Mouse (Mus musculus) C2C12 (cell line): ENCODE measurements around the gene Nup133. TPM values are rescaled to one million over a fixed set of nuclear protein-coding genes. Genes with fewer than 3 reads are reported as not detected.

Experiments used
- H3K27me3 ChIP-seq: one replicate; pipeline ENCODE4 v1.6.1; 2011; ENCODE audit not compliant: control insufficient read depth, insufficient read depth, insufficient read length
- H3K36me3 ChIP-seq: one replicate; pipeline ENCODE4 v1.6.1; 2011; ENCODE audit not compliant: control insufficient read depth, insufficient read depth
- H3K4me3 ChIP-seq: one replicate; pipeline ENCODE4 v1.5.1; 2011; ENCODE audit warnings: mild to moderate bottlenecking, control low read depth; ENCODE audit not compliant: poor library complexity, insufficient read depth, severe bottlenecking
- H3K79me2 ChIP-seq: one replicate; pipeline ENCODE4 v1.6.1; 2011; ENCODE audit not compliant: control insufficient read depth, insufficient read depth
- H3K79me3 ChIP-seq: one replicate; pipeline ENCODE4 v1.6.1; 2011; ENCODE audit warnings: low read depth, control low read depth
- H3ac ChIP-seq: one replicate; pipeline ENCODE3; 2011; ENCODE audit warnings: low read depth; ENCODE audit not compliant: control insufficient read depth, insufficient read length
- CEBPB ChIP-seq: IDR thresholded peaks from one replicate; pipeline ENCODE4 v1.6.1; 2011; ENCODE audit warnings: low read depth, mild to moderate bottlenecking, control low read depth, moderate library complexity
- CTCF ChIP-seq: IDR thresholded peaks from one replicate; pipeline ENCODE4 v1.5.1; 2011; ENCODE audit not compliant: control insufficient read depth, insufficient read depth, insufficient read length
- FOSL1 ChIP-seq: IDR thresholded peaks from one replicate; pipeline ENCODE4 v1.8.0; 2011; ENCODE audit warnings: mild to moderate bottlenecking, low read length; ENCODE audit not compliant: poor library complexity, insufficient read depth, severe bottlenecking
- MAX ChIP-seq: IDR thresholded peaks from one replicate; pipeline ENCODE4 v1.6.1; 2011; ENCODE audit warnings: mild to moderate bottlenecking, control low read depth
- MYOD1 ChIP-seq: IDR thresholded peaks from one replicate; pipeline ENCODE4 v1.6.1; 2011; ENCODE audit warnings: low read depth; ENCODE audit not compliant: control insufficient read depth, insufficient read length
- MYOG ChIP-seq: IDR thresholded peaks from one replicate; pipeline ENCODE4 v1.6.1; 2011; ENCODE audit not compliant: control insufficient read depth, insufficient read length; ENCODE audit errors: extremely low read depth
- USF1 ChIP-seq: IDR thresholded peaks from one replicate; pipeline ENCODE4 v1.6.1; 2011; ENCODE audit warnings: low read depth, mild to moderate bottlenecking, control low read depth, moderate library complexity
- polyA plus RNA-seq: library from polyadenylated mRNA; unstranded; fragments of >200 nt; fragmentation: generic; extraction: Trizol; gene quantifications from one replicate; pipeline ENCODE4 v1.2.1, GENCODE M21; 2012; ENCODE audit warnings: missing spikeins

Nup133 gene
- polyA plus RNA-seq, 1 experiment = 19.7 TPM

DNA sequence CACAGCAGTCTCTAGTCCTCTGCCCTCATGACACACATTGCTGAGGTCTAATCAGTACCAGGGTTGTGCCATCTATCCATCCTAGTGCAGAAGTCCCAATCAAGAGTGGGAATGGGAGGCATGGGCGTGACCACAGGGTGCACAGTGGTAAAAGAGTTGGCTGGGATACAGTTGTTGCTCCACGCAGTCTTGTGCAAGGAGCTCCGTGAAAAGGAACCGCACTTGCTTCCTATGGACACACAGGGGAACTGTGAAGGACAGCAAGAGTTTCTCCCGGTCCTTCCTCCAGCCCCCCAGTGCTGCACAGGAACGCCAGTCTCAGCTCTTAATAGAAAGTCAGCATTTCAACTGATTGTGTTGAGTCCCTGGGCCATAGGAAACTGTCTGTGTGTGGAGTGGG lies 10.4 kb upstream of the Nup133 start:
- Histone ChIP-seq H3K36me3 (no peaks in the 10 kb centered on the region), H3ac (peak overlapping the region; percentile 13), H3K79me2 (no peaks in the 10 kb centered on the region), H3K27me3 (no peaks in the 10 kb centered on the region), H3K79me3 (no peaks in the 10 kb centered on the region), H3K4me3 (no peak overlapping the region)
- TF ChIP-seq USF1 (no peak), MAX (no peak), MYOD1 (no peak), CEBPB (no peak), CTCF (no peak), FOSL1 (no peak), MYOG (no peak)

DNA sequence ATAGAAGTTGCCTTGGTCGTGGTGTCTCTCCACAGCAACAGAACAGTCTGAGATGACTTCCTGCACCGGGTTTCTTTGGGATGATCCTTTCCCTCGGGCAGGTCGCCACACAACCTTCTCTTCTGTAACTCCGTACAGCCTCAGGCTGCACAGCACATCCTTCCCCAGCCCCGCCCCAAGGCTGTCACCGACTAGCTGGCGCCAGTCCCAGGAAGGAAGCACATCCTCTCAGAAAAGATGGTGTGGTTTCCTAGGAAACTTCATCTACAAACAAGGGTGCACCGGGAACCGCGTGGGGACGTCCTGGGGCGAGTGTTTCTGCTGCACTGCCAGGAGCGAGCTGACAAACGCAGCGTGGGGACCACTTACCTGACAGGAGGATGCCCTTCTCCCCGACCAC lies 9.1 kb upstream of the Nup133 start:
- Histone ChIP-seq H3K36me3 (no peaks in the 10 kb centered on the region), H3K79me2 (no peaks in the 10 kb centered on the region)
- TF ChIP-seq USF1 (no peak), MYOD1 (no peak), CEBPB (no peak), CTCF (no peak)

DNA sequence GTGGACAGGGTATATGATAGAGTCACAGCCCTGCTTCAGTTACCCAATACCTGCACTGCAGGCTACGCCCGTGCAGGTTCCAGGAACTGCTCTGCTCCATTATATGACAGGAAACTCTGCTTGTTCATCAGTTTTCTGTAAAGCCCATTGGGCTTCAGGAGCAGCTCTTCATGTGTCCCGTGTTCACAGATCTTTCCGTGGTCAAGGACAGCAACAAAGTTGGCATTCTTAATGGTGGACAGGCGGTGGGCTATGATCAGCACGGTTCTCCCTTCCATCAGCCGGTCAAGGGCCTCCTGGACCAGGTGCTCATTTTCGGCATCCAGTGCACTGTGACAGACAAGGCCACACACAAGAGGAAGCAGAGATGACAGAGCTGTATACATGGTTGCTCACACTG lies 5.2 kb upstream of the Nup133 start:
- Histone ChIP-seq H3K4me3 (no peak overlapping the region), H3K36me3 (no peaks in the 10 kb centered on the region), H3K27me3 (no peaks in the 10 kb centered on the region), H3K79me3 (no peaks in the 10 kb centered on the region), H3ac (no peak overlapping the region), H3K79me2 (no peaks in the 10 kb centered on the region)
- no peak for TF ChIP-seq FOSL1
- TF ChIP-seq MYOG = no peak
- no peak for TF ChIP-seq MYOD1
- no peak for TF ChIP-seq MAX
- no peak for TF ChIP-seq CTCF
- no peak for TF ChIP-seq USF1
- no peak for TF ChIP-seq CEBPB

More for the DNA sequence above, 9.1 kb upstream of the Nup133 start:
- no peaks in the 10 kb centered on the region for H3K27me3 ChIP-seq
- H3K79me3 ChIP-seq = no peaks in the 10 kb centered on the region
- H3K4me3 ChIP-seq = no peak overlapping the region
- H3ac ChIP-seq = no peak overlapping the region

DNA sequence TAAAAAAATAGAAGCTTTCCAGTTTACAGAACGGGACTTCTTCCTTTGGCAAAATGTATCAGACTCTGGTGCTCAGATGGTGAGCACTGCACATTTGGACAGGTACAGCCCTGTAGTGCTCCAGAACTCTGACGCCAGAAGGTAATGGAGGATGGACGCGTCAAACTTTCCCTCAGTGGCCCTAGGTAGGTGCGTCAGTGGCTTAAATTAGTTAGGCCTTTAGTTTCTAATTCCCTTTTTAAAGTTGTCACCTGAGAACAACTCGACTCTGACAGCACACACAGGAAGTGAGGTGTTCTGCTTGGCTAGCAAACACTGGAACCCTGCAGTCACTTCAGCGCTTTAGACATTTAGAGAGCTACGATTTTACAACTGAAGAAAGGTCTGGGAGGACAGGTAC lies 4.6 kb upstream of the Nup133 start:
- no peaks in the 10 kb centered on the region for H3K36me3 ChIP-seq
- peaks cover 4% of the 10 kb centered on the region for H3K79me2 ChIP-seq
- H3K4me3 ChIP-seq = no peak overlapping the region
- TF ChIP-seq CEBPB (no peak), MYOD1 (no peak), CTCF (no peak), MAX (no peak)
- no peak overlapping the region for H3ac ChIP-seq
- peaks cover 3% of the 10 kb centered on the region for H3K79me3 ChIP-seq
- no peaks in the 10 kb centered on the region for H3K27me3 ChIP-seq

- TF ChIP-seq FOSL1 (no peak), CEBPB (no peak), CTCF (no peak), MYOG (no peak), MYOD1 (no peak), MAX (no peak), USF1 (no peak)
- peaks cover 25% of the 10 kb centered on the region for H3K79me2 ChIP-seq
- H3K36me3 ChIP-seq = peaks cover 11% of the 10 kb centered on the region
- peak overlapping the region; percentile 98 for H3K4me3 ChIP-seq
- peak overlapping the region; percentile 92 for H3ac ChIP-seq
- H3K79me3 ChIP-seq = peaks cover 21% of the 10 kb centered on the region
- no peaks in the 10 kb centered on the region for H3K27me3 ChIP-seq
Observed at GRCm38 (mm10) chr8:123950077-123950802, 1.2 kb upstream of the Nup133 start.

DNA sequence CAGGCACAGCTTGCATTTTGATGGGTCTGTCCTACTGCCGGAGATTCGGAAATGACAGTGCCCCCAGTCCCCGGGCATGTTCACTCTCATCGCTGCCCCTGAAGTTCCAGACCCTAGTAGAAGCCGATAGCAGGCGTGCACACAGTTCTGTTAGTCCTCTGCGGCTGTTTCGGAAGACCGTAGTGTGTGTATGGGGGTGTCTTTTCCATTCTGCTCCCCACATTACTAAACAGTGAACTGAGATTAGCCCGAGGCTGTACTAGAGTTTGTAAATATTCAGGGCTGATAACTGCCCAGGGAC lies 571 bp upstream of the Nup133 start:
- Histone ChIP-seq H3K79me2 (peaks cover 25% of the 10 kb centered on the region), H3K79me3 (peaks cover 21% of the 10 kb centered on the region), H3K27me3 (no peaks in the 10 kb centered on the region), H3ac (peak overlapping the region; percentile 92), H3K4me3 (peak overlapping the region; percentile 98), H3K36me3 (peaks cover 18% of the 10 kb centered on the region)
- no peak for TF ChIP-seq CTCF
- TF ChIP-seq CEBPB = no peak
- TF ChIP-seq USF1 = no peak
- TF ChIP-seq MYOD1 = no peak
- TF ChIP-seq FOSL1 = no peak
- no peak for TF ChIP-seq MAX
- TF ChIP-seq MYOG = no peak
